Mouse (Mus musculus) 416B (cell line): ENCODE measurements around the gene Mast4.

Source experiments
- DNase-seq: peaks from one replicate; pipeline ENCODE4 v3.0.0; 2011; ENCODE audit warnings: low read depth

Gene Mast4

DNA sequence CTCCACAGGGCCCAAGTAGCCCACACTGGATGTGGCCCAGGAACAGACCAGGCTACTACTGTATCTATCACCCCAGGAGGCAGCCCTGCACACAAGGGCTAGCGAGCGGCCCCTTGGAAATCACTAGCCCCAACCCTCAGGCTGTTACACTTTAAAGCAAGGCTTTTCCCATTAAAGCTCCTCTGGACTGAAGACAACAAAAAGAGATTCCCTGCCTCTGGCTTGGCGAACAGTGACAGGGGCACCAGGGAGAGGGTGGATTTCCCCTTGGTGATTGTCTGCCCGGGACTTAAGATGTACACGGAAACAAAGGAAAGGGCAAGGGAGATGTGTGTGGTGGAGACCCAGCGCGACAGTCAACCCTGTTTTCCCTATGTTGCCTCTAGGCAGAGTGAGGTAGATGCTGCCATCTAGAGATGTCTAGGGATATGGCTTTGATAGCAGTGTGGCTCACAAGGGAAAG is 213.6 kb downstream of the Mast4 start:
- DNase-seq, result peak; percentile 4

DNA sequence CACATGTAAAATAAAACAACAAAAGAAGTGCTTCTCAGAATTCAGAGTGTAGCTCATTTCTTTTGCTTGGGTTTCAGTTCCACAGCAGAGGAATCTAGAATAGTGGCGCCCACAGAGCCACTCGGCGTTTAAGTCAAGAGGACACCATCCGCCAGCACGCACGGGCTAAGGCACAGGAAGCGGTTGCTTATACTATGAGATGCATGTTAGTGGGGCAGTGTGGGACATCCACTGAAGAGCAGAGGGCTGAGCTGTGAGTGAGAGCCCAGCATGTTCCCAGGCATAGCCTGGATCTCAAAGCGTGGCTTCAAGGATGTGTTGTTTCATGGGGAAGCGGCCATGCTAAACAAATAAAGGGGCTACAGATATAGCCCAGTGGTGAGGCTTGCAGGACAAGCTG is 214.6 kb downstream of the Mast4 start:
- no peak for DNase-seq

DNA sequence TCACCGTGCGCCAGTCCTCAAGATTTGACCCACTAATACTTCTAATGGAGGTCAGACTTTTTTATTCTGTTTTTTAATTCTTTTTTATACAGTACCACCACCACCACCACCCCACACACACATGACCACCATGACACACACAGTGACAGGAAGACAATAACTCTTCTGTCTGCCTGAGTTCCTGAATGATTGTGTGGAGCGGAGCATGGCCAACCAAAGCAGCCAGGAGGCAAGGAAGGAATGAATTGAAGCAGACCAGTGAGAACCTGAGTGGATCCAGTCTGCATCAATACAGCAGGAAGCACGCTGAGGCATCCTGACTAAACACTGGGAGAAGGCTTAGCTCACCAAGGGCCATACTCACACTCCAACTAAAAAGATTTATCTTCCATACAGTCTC is 219.2 kb downstream of the Mast4 start:
- DNase-seq, result no peak

DNA sequence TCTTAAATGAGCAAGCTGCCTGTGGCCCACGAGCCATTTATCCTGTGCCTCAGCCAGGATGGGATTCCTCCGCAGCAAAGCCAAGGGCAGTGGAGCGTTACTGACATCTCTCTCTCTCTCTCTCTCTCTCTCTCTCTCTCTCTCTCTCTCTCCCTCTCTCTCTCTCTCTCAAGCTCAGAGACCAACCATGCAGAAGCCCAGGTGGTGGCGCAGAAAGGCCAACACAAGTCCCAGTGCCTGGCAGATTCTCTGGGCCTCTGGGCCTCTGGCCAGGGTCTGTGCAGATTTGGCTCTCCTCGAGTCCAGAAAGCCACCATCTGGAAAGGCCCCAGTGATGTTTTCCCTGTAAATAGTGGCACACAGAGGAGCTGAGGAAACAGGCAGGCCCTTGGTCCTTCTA is 220.0 kb downstream of the Mast4 start:
- no peak for DNase-seq

DNA sequence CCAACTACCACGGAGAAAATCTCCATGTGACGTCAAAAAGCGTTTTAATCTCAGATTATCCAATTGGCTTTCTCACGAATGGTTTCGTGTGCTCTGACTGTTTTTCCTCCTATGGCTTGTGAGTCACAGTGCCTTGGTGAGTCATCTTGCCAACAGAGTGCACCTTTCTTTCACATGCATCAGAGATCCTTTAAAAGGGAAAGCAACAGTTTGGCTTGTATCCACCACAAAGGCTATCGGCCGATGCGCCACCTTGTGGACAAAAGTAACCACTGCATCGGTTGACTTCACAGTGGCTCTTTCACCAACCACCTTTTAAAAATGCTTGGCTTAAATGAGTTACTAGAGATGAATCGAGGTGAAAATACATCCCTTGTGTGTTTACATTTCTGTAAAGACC is 224.4 kb downstream of the Mast4 start:
- DNase-seq, result peak; percentile 91

DNA sequence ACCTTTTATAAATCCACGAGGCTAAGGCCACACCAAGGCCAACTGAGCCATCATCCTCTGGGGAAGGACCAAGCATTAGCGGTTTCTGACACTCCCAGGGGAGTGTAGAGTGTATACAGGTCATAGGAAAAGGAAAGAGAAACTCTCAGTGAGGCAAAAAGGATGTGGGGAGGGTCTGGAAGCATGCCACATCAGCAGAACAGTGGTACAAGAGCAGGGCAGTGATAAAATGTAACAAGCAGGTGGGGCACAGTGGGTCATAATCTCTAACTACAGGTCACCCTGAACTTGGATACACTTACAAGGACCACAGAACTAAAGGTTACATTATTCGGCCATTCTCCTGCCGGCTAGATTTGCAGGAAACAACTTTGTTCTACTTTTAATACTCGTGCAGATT is 226.9 kb downstream of the Mast4 start:
- DNase-seq, result peak; percentile 8

DNA sequence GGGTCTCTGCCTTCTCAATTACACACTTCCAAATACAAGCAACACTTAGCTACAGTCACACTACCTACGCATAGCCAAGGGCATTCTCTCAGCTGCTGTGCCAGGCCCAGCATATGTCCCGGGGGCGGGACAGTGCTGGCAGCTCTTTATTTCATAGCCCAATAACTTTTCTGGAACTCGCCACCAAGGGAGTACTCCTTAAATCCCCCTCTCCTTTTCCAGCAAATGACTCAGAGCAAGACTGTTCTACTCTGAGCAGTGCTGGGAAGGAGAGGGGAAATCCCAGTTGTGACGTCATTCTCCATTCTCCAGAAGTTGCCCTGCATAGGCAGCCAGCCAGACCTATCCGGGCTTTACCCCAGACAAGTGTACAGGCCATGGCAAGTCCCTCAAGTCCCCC is 231.7 kb downstream of the Mast4 start:
- no peak for DNase-seq

DNA sequence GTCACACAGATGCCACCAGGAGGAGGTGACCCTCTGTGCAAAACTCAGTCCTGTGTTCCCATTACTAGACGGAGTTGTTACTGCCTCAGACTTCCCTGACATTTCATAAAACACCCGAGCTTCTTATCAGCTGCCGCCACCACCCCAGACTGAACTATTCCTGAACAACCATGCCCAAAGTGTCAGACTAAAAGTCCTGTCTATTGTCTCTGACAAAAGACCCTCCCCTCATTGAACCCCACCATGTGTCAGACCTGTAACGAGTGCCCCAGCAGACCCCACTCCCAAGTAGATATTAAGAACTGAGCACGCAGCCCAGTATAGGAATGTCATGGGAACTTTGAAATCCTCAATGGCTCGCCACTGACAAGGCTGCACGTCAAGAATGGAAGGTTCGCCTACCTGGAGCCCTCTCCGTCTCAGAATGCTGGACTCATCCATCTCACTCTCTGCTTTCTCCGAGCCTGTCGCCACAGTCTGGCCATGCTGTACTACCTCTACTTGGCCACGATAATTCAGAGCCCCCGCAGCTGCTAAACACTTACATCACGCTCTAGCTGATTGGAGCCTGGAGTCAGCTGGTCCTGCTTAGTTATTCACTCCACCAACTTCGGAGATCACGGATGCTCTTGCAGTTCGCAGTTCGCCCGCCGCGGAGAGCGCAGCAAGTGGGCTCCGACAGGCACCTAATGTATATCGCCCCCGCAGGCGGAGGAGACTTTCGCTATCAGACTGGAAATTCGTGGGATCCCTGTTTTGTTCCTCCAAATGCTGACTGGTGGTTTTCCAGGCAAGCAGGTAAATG is 237.7 kb downstream of the Mast4 start:
- no peak for DNase-seq

DNA sequence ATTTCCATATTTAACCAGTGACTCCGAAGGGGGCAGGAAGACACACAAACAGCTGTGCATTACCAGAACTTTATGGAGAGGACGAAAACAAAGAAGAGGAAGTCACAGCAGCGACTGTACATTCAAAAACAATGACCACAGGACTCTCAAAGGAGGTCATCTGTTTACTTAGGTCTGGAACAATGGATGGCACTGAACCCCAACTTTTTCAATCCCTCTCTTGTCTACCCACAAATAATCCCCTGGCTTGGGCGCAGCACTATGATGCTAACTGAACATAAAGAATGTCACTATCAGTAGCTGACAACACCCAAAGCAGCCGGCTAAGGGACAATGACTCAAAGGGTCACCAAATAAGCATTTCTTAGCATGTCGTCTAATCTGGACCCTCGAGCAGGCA is 238.8 kb downstream of the Mast4 start:
- DNase-seq, result no peak

DNA sequence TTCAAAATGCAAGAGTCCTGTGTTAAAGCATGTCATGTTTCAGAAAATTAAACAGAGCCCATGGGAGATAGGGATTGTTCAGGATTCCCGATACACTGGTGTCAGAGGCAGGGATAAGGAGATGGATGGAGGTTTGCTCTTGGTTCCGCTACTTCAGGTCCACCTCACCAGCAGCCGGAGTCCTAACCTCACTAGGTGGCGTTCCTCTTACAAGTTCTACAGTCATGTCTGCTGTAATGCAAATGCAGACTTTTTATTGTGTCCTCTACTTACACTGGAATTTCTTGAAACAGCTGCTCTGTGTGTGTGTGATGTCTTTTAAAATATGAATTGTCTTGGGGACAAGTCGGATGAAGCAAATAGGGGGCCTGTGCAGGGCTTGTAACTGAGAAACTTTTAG is 239.7 kb downstream of the Mast4 start:
- no peak for DNase-seq

DNA sequence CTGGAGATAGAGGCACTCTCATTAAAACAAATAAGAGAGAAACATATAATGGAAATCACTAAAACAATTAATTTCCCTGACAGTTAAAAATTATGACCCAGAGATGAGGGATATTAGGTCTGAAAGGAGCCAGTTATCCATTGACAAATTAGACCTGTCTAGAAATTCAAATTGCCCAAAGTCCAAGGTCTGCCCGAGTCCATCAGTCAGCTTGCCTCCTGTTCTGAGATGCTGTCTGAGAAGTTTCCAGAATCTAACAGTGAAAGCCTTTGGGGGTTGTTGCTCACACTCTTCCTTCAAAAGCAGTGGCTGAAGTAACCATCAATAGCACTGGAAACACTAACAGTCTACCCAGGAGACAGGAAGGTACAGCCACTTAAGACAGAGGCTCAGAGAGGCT is 240.6 kb downstream of the Mast4 start:
- DNase-seq, result no peak

DNA sequence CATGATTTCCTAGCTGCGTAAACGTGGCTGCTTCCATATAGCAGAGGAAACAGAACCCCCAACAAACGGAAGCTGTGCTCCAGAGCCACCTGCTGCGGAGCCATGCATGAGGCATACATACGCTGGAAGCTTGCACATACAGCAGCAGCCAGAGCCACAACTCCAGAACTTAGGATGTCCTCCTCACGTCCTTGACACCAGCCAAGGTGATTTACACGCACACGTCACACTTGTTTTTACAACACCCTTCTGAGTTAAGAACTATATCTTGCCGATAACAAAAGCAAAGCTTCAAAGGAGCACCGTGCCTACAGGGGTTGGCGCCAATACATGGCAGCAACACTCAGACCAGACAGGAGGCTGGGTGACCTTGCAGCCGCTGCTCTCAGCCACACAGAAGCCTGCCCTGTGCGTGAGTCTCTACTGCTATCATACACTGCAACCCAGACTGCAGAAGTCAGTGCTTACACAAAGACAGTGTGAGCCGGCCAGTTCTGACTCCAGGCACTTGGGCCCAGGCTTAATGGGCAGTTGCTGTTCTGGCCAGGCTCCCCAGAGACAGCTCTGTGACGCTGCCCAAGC is 248.7 kb downstream of the Mast4 start:
- no peak for DNase-seq

DNA sequence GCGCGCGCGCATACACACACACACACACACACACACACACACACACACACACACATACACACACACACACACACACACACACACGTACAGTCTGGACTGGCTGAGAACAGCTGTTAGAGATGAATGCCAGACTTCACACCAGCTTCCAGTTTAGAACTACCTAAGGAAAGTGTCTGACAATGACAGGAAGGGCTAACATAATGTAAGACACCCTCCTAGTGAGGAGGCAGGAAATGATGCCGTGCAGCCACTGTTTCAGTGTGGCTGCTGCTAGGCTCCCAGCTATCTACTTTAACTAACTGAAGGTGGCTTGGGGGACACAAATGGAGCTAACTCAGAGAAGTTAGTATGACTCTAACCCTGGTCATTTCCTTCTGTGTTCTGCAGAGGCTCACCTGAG is 251.4 kb downstream of the Mast4 start:
- peak; percentile 11 for DNase-seq

DNA sequence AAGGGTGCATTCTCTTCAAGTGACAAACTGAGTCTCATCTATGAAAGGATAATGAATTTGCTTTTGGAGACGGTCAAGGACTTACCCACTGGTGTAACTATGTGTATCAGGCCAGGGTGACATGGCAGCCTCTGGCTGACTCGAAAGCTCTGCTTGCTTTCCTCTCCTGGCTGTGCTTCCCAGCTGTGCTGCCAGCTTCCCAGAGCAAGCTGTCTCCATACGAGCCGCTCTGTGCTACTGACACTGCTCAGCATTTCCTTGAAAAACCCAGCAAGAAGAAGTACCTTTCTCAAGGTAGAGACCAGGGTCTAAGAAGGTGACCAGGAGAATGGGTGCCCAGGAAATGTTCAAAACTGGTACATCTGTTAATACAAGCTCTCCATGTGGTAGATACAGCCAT is 254.5 kb downstream of the Mast4 start:
- DNase-seq, result no peak

DNA sequence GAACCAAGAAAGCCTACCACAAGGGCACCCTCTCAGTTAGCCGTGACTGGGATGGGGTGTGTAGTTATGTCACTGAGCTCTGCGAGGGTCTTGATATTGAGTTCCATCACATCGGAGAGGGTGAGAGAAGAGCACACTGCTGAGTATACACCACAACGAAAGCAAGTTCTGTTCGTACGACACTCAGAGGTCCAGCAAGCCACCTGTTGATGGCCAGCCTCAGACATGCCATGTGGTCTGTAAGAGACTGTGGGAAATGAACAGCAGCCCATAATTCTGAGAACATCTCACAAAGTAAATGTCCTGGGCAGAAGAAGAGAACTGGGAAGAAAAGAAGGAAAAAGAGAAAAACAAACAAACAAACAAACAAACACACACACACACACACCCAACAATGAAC is 255.5 kb downstream of the Mast4 start:
- no peak for DNase-seq

DNA sequence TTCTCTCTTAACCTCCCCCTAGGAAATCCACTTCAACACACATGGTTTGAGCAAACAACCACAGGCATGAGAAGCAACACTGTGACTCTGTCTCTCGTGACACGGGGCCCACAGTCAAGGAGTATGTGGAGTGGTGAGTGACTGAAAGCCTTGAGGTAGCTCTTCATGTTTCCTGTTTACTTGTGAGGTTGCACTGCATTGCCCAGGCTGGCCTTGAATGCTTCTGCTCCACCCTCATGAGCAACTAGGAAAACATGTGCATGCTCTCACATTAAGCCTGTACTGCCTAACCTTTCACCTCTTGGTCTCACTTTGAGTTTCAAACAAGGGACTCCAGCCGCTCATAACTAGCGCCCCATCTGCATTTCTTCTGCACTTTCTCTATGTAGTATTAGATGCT is 260.8 kb downstream of the Mast4 start:
- DNase-seq, result no peak

DNA sequence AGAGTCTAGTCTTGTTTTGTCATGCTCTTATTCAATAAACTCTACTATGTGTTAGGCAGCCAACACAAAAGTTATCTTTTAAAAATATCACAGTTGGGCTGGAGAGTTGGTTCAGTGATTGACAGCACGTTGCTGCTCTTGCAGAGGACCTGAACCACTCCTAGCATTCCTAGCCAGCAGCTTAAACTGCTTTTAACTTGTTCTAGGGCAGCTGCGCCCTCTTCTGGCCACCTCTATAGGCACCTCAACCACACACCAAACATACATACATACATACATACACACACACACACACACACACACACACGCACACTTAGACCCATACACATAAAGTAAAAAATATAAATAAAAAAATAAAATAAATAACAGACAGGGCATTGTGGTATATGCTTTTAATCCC is 262.5 kb downstream of the Mast4 start:
- peak; percentile 56 for DNase-seq

DNA sequence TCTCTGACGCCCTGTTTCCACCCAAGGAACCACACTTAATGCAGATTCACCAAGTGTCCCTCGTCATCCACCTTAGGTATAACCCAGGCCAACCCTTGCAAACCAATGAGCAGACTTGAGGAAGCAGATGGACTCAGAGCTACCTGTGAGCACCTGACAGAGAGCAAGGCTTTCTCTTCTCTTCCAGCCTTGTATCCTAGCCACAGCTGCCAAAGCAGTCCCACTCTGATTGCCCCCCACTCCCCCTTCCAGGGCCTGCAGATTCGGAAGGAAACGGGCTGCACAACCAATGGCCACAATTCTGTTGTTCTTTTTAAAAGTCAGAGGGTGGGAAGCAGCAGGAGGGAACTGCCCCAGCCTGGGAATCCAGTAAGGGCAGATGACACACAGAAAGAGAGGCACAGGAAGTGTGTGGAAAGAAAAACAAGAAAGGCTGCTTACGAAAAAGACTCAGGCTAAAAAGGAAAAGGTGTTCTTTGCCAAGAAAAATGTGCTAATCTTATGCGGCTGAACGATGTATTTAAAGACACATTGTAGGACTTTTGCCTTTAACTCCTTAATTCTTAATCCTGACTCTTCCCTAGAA is 266.6 kb downstream of the Mast4 start:
- DNase-seq, result no peak

DNA sequence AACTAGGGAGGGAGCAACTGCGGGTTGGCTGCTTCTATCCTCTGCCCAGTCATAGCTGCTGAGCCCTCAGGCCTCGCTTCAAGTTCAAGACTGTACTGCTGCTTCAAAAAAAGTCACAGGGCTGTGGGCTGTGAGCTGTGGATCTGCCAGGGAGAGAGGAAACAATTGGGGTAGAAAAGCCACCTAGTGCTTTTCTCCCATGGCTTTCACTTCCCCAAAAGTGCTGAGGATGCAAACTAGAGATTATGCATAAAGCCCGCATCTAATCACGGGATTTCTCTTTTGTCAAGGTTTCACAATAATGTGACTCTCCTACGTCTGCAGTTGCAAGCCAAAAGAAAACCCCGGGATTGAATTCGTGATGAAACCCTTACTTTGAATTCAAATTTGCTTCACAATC is 268.9 kb downstream of the Mast4 start:
- no peak for DNase-seq

DNA sequence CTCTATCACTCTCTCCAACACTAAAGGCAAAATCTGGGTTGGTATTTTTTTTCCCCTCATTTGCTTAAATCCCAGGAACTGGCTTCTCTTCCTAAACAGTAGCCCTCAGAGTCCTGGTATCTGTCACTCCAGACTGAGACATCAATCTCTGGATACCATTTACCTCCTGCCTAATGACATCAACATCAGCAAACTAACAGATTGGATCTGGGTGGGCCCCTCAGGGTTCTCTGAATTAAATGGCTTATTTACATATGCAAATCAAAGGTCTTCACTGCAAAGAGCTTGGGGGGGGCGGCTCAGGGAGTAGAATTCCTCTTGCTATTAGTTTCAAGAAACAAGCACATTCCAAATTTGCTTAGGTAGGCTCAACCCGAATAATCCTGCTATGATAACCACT is 272.6 kb downstream of the Mast4 start:
- no peak for DNase-seq

DNA sequence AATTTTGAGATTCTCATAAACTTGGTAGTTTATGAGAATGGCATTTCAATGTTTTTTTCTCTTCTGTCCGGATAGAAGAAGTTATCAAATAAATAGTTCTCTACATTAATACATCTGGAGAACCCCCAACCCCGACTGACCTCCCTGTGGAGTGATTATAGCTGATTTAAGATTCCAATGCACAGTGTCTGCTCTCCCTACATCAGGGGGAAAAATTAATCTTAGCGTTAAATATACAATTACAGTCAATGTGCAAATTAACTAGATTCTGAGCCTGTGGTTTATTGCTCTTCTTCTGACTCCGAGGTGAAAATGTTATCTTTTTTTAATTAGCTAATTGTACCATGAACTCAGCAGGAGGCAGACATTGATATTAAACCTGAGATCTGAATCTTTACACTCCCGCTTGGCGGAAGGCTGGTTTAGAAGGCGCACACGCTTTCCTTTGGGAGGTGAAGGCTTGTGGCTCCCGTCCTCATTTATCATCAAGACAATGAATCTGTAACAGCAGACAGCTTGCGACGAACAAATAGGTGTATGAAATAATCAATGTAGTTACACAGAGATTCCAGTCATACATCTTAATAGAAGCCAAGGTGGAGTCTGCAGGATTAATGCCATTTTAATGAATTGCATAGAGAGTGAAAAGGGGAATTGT is 274.2 kb downstream of the Mast4 start:
- no peak for DNase-seq

DNA sequence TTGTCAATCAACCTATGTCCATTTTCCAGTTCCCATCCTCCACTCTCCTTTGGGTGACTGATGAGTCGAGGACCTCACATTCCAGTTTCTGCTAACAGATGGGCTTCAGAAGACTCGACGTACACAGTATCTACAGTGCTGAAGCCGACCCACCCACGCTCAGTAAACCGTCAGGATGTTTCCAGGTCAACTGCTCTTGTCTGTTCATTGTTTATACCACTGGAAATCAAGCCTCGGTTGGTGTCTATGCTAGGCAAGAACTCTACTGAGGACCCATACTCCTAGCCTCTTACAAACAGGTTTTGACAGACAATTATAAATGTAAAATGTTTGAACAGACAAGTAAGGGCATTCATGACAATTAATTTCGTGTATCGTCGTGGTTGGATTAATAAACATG is 277.8 kb downstream of the Mast4 start:
- DNase-seq, result no peak

DNA sequence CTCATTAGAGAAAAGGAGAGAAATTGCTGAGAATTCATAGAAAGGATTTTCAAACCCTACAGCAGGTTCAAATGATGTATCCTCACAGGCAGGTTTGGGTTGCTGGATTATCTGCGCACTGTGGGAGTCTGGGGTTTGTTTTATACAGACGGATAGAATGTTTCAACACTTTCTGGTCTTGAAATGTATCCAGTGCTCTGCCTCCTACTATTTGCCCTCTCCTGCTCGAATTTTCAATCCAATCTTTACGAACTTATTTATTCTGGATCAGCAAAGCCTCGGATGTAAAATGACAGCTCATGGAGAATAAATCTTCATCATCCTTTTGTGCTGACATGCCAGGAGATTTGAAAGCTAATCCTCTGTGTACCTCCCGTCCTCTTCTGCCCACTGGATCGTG is 281.6 kb downstream of the Mast4 start:
- no peak for DNase-seq
